Mouse (Mus musculus) liver, embryonic 16.5 days (tissue): ENCODE data around the gene Zfp518a. TPM values are rescaled to one million over a fixed set of nuclear protein-coding genes. Genes with fewer than 3 reads are reported as not detected.

Experiments
- ATAC-seq: fragments of 200-750 bp; cut with Nextera tagmentation; 2 replicates; pipeline ENCODE4 v1.8.0; 2017; ENCODE audit warnings: low read depth, mild to moderate bottlenecking, moderate number of reproducible peaks, moderate library complexity
- H3K27ac ChIP-seq: fragments of 300-500 bp; sonication (generic); 2 replicates; pipeline ENCODE4 v1.5.1; 2014; ENCODE audit warnings: mild to moderate bottlenecking, low read length
- H3K27me3 ChIP-seq: fragments of 300-500 bp; sonication (generic); 2 replicates; pipeline ENCODE4 v1.6.1; 2014; ENCODE audit warnings: low read depth, low read length, mixed read lengths; ENCODE audit not compliant: control insufficient read depth, insufficient read depth
- H3K36me3 ChIP-seq: fragments of 300-500 bp; sonication (generic); 2 replicates; pipeline ENCODE4 v1.6.1; 2014; ENCODE audit warnings: mild to moderate bottlenecking; ENCODE audit not compliant: control insufficient read depth, insufficient read depth
- H3K4me1 ChIP-seq: fragments of 300-500 bp; sonication (generic); 2 replicates; pipeline ENCODE4 v1.6.1; 2014; ENCODE audit warnings: low read depth, low read length, mixed read lengths; ENCODE audit not compliant: control insufficient read depth
- H3K4me2 ChIP-seq: fragments of 300-500 bp; sonication (generic); 2 replicates; pipeline ENCODE4 v1.6.1; 2014; ENCODE audit warnings: low read depth, low read length, mixed read lengths
- H3K4me3 ChIP-seq: fragments of 300-500 bp; sonication (generic); 2 replicates; pipeline ENCODE4 v1.5.1; 2014; ENCODE audit warnings: low read depth, mild to moderate bottlenecking, low read length
- H3K9ac ChIP-seq: fragments of 300-500 bp; sonication (generic); 2 replicates; pipeline ENCODE4 v1.6.1; 2014; ENCODE audit warnings: low read depth, low read length
- H3K9me3 ChIP-seq: fragments of 300-500 bp; sonication (generic); replicated peaks from 2 replicates; pipeline ENCODE4 v1.6.1; 2016; ENCODE audit warnings: low read length; ENCODE audit not compliant: control insufficient read depth
- WGBS: fragments of 180-500 bp; shearing (Covaris S2); extraction: QIAGEN DNeasy Blood & Tissue Kit; methylation state at CpG from one replicate; pipeline ENCODE4 v1.1.7; 2014; ENCODE audit not compliant: insufficient replicate concordance; 5-methylcytosine and 5-hydroxymethylcytosine counted together
- microRNA-seq: library from miRNA; unstranded; fragments of <30 nt; microRNA quantifications from one replicate; pipeline ENCODE4, GENCODE M21; 2016
- polyA plus RNA-seq: library from polyadenylated mRNA; unstranded; fragments of >200 nt; fragmentation: Nextera tagmentation; extraction: Ambion mirVana; gene quantifications from 2 replicates; pipeline ENCODE4 v1.2.1, GENCODE M21; 2015

Zfp518a gene
- polyA plus RNA-seq, 1 experiment from 2014 or later: 4.0 TPM

DNA sequence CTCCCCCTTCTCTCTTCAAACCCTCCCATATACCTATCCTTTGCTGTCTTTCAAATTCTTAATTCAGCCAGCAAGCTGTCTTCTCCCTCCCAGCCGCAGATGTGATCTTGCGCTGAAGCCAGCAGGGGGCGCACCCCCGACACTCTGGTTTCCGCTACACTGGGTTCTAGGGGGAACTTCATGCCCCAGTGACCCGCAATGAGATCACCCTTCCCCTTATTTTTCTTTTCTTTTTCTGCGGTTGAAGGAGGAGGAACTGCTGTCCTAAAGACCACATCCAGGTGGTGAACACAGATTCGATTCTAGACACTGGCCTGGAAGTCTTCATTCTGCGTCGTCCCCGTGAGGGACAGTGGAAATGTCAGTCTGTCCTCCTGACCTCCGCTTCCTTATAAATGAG, 68.5 kb downstream of the Zfp518a start:
- no peaks in the 10 kb centered on the region for H3K36me3 ChIP-seq
- no peak overlapping the region for H3K9ac ChIP-seq
- ATAC-seq: no peak
- H3K4me3 ChIP-seq: no peak overlapping the region
- 17% methylated on average over 12 of the region's 12 CpGs for WGBS
- H3K4me1 ChIP-seq: no peaks in the 10 kb centered on the region
- no peaks in the 10 kb centered on the region for H3K27me3 ChIP-seq
- no peak overlapping the region for H3K4me2 ChIP-seq
- H3K27ac ChIP-seq: no peak overlapping the region
- H3K9me3 ChIP-seq: no peaks in the 10 kb centered on the region

DNA sequence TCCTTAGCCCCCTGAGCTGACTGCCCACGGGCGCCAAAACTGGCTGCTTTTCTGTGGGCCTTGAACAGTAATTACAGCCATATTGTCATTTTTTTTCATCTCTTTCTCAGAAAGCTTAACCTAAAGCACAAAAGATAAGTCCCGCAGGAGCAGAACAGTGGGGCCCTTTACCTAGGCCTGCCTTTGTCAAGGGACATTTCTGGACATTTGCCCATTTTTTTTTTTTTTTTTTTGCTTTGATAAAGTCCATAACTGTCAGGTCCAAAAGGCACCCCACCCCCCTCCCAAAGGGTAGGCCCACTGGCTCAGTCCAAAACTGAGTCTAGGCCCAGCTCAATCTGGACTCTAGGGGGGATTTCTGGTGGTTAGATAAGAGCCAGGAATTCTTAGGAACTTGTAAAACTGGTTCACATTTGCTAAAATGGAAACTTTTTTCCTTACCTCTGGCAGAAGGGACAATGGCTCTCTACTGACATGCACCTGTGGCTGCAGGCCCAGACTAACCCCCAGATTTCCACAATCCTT, 69.9 kb downstream of the Zfp518a start:
- Histone ChIP-seq H3K9ac (no peak overlapping the region), H3K36me3 (no peaks in the 10 kb centered on the region), H3K4me1 (no peaks in the 10 kb centered on the region), H3K9me3 (no peaks in the 10 kb centered on the region), H3K4me2 (no peak overlapping the region), H3K4me3 (no peak overlapping the region), H3K27ac (no peak overlapping the region), H3K27me3 (no peaks in the 10 kb centered on the region)
- ATAC-seq: no peak
- 59% methylated on average over 3 of the region's 3 CpGs for WGBS

DNA sequence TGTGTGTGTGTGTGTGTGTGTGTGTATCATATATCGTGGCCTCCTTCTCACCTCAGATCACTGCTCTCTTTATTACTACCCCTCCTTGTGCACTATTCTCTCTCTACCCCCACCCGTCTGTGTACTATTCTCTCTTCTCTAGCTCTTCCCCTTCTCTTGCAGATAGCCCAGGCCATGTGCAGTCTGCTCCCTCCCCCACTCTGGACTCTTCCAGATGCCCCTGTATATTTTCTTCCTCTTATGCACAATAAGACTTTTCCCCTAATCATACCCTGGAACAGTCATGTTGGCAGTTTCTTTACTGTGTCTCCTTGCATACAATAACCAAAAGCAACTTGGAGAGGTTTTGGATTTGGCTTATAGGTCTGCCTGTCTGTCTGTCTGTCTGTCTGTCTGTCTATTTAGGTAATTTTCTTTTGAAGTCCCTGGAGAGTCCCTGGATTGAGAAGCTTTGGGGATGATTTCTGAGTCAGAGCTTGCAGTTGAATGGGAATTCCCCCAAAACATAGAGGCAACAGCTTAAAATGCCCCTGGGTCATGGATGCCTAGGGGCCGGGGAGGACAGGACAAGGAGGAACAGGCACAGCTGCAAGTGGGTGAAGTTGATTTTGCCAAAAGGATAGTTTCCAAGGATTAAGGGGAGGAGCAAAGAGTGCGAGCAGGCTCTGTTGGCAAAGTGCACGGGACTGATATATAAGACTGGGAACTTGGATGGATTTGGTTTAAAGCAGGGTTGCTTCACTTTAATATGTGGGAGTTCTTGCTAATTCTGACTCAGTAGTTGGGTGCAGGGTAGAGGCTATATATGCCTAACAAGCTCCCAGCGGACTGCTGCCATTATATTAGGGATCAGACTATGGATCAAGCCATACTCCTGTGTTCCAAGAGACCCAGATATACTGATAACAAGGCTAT, 70.7 kb downstream of the Zfp518a start:
- no peak overlapping the region for H3K9ac ChIP-seq
- no peak for ATAC-seq
- H3K9me3 ChIP-seq: no peaks in the 10 kb centered on the region
- no peaks in the 10 kb centered on the region for H3K27me3 ChIP-seq
- H3K4me1 ChIP-seq: no peaks in the 10 kb centered on the region
- 64% methylated on average over 6 of the region's 6 CpGs for WGBS
- no peak overlapping the region for H3K4me2 ChIP-seq
- H3K27ac ChIP-seq: no peak overlapping the region
- H3K36me3 ChIP-seq: no peaks in the 10 kb centered on the region
- no peak overlapping the region for H3K4me3 ChIP-seq

Small RNA genes within 50 kb of the gene (microRNA-seq; reads per million reads assigned to microRNA genes)
- 0.74 reads per million for gene Mir8092

Other genes with a start within 250 kb of the Zfp518a start
- 0.72 and 0.95 TPM in 2 replicates for gene Cc2d2b, start 146.0 kb upstream of the Zfp518a start, polyA plus RNA-seq
- gene Ccnj, start 63.4 kb upstream of the Zfp518a start, polyA plus RNA-seq: 2.6 TPM in 2 replicates
- gene Blnk, start 99.8 kb downstream of the Zfp518a start, polyA plus RNA-seq: 1.8 and 2.4 TPM in 2 replicates
- gene Dntt, start 134.6 kb downstream of the Zfp518a start, polyA plus RNA-seq: not detected in 2 replicates
- gene Opalin, start 182.4 kb downstream of the Zfp518a start, polyA plus RNA-seq: not detected in 2 replicates